Mouse (Mus musculus): ENCODE measurements around the gene Gm13691.
"Not testable (repeated sequence)": the region's sequence is repeated elsewhere in the genome, so short reads cannot be mapped to it uniquely, and the experiment has no call there.

DNA sequence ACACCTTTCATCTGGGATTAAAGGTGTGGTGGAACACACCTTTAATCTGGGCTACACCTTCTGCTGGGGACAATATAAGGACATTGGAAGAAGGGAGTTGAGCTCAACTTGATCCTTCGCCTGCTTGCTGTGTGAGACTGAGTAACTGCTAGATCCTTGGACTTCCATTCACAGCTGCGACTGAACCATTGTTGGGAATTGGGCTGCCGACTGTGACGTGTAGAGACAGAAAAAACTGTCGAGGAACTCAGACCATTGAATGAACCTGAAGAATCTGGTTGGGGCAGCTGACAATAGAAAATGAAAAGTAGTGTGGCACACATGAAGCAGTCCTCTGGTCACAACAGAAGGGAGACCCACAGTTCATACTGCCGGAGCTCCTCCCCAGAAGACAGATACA, 29.1 kb upstream of the Gm13691 start, which contains the start of gene Gm13693:
- not testable (repeated sequence) for TF ChIP-seq CTCF (IDR thresholded peaks at IDR 0.05; ENCODE audit: low read depth, low read length); POLR2A (IDR thresholded peaks at IDR 0.05; ENCODE audit: extremely low read depth, insufficient read depth, low read length)
